ENCODE assay signal across 8 mouse cellular contexts in the genomic region with DNA sequence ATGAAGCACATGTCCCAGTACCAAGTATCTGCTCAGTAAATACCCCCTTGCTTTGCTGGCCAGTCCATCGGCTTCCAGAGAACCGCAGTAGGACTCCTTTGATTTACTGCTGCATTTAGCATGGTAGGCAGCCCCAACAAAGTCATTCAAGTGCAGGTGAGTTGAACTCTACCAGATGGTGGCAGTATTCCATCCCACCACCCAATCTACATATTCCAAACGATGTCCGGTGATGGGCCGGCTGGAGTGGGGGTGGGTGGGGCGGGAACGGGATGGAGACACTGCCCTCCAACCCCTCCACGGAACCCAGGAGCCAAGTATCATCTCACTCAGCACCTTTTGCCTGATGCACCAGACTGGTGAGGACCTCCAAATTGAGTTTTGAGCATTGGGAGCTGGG. TPM values are rescaled to one million over a fixed set of nuclear protein-coding genes. Genes with fewer than 3 reads are reported as not detected.
DNase-seq lines count a peak whose midpoint lies in the region; ATAC-seq and TF ChIP-seq lines count a peak whose summit lies in the region.

No protein-coding gene starts in this region.

- H3K36me3 ChIP-seq in ES-Bruce4 (ENCODE audit: control insufficient read depth, insufficient read depth, low read length, poor library complexity, severe bottlenecking), result 0 out of 2 replicates have a peak, but pooled peaks cover 3% of the 10 kb centered on the region
- no peaks in the 10 kb centered on the region for H3K36me3 ChIP-seq in liver, postnatal 0 days (replicated peaks; ENCODE audit: insufficient read depth, low read length)

- peak overlapping the region; percentile 38 for H3K9ac ChIP-seq in ES-Bruce4 (ENCODE audit: low read depth, poor library complexity, severe bottlenecking)
- H3K9ac ChIP-seq in liver, postnatal 0 days (replicated peaks), result no peak overlapping the region

- H3K4me3 ChIP-seq in gastrocnemius, adult 2 months, result no peak overlapping the region
- peak overlapping the region; percentile 71 for H3K4me3 ChIP-seq in ES-Bruce4 (ENCODE audit: low read depth, low read length)
- 0 out of 2 replicates have a peak overlapping the region, but pooled peaks have one; percentile 14 for H3K4me3 ChIP-seq in liver, postnatal 0 days (ENCODE audit: low read depth, low read length)

- H3K9me3 ChIP-seq in ES-Bruce4 (replicated peaks; ENCODE audit: control insufficient read depth, insufficient read depth, low read length, poor library complexity, severe bottlenecking), result no peaks in the 10 kb centered on the region
- no peaks in the 10 kb centered on the region for H3K9me3 ChIP-seq in liver, postnatal 0 days (ENCODE audit: low read length)

- TF ChIP-seq POLR2A in ES-Bruce4 (IDR thresholded peaks at IDR 0.05; ENCODE audit: insufficient read depth, low read length), result no peak

- H3K27ac ChIP-seq in gastrocnemius, adult 2 months, result no peak overlapping the region
- peak overlapping the region; percentile 18 for H3K27ac ChIP-seq in ES-Bruce4 (ENCODE audit: insufficient read depth, low read length)
- no peak overlapping the region for H3K27ac ChIP-seq in liver, postnatal 0 days (ENCODE audit: low read depth)

- TF ChIP-seq EP300 in ES-Bruce4 (IDR thresholded peaks at IDR 0.05; ENCODE audit: insufficient read depth, low read depth, low read length), result no peak
- no peak for TF ChIP-seq EP300 in liver, postnatal 0 days (IDR thresholded peaks at IDR 0.05; ENCODE audit: low read depth)

- ATAC-seq in liver, postnatal 0 days, result no peak

- peak overlapping the region; percentile 58 for H3K4me2 ChIP-seq in liver, postnatal 0 days (ENCODE audit: low read depth, low read length)

- no peaks in the 10 kb centered on the region for H3K27me3 ChIP-seq in ES-Bruce4 (ENCODE audit: control insufficient read depth, insufficient read depth, low read length, poor library complexity, severe bottlenecking)
- H3K27me3 ChIP-seq in liver, postnatal 0 days (ENCODE audit: insufficient read depth, low read length), result peaks cover 39% of the 10 kb centered on the region

- intact Hi-C loops in gastrocnemius, adult 2 months (cut with DNase I), result no loop called here
- intact Hi-C loops in gastrocnemius, postnatal 14 days (cut with DNase I; ENCODE audit: low total_unique reads), result no loop called here

- peak; percentile 10; the same call in 1 of the 2 replicates for TF ChIP-seq CTCF in gastrocnemius, adult 2 months (IDR thresholded peaks at IDR 0.05)
- TF ChIP-seq CTCF in ES-Bruce4 (IDR thresholded peaks at IDR 0.05; ENCODE audit: low read depth, low read length), result no peak
- TF ChIP-seq CTCF in liver, postnatal 0 days (IDR thresholded peaks at IDR 0.05; ENCODE audit: low read depth), result peak; percentile 54

- peaks cover 5% of the 10 kb centered on the region for H3K4me1 ChIP-seq in ES-Bruce4 (ENCODE audit: control insufficient read depth, insufficient read depth, low read length)
- peaks cover 36% of the 10 kb centered on the region for H3K4me1 ChIP-seq in liver, postnatal 0 days (ENCODE audit: insufficient read depth)

- 10% methylated on average over 8 of the region's 8 CpGs for WGBS in liver, postnatal 0 days (ENCODE audit: insufficient replicate concordance)

- no peak for DNase-seq in gastrocnemius, adult 2 months
- no peak for DNase-seq in gastrocnemius, postnatal 14 days
- peak; percentile 41 for DNase-seq in forelimb bud, embryonic 11.5 days (ENCODE audit: low read depth, low spot score)
- no peak for DNase-seq in liver, postnatal 0 days
- no peak for DNase-seq in urinary bladder, postnatal 4 days (ENCODE audit: low spot score in 2 of 2)
- no peak for DNase-seq in frontal cortex, postnatal 10 days (ENCODE audit: low spot score in 2 of 2)
- DNase-seq in adipocyte (ENCODE audit: low spot score), result no peak

RNA-seq across cellular contexts. Expression of gene Racgap1, which starts 1.8 kb away (rescaled TPM):
- total RNA-seq in gastrocnemius, adult 2 months (2021), result under 1 TPM; 0.89 to 0.94 TPM
- 1 to 10 TPM; 7.5 to 8.7 TPM for total RNA-seq in gastrocnemius, postnatal 14 days (2021)
- 122 and 134 TPM in 2 replicates for polyA plus RNA-seq in ES-Bruce4 (2011; ENCODE audit: insufficient read depth, insufficient read length, low read depth, missing spikeins)
- polyA plus RNA-seq in liver, postnatal 0 days (2015; fragmentation: Nextera tagmentation; extraction: Ambion mirVana), result 28.6 and 31.9 TPM in 2 replicates

RNA-seq across cellular contexts. Expression of gene Asic1, which starts 16.9 kb away (rescaled TPM):
- total RNA-seq in gastrocnemius, adult 2 months (2021), result under 1 TPM in 1 of 2 experiments, not detected in 1; 0.31 TPM
- total RNA-seq in gastrocnemius, postnatal 14 days (2021), result 1 to 10 TPM in 1 of 2 experiments, under 1 TPM in 1; 0.69 to 1.0 TPM
- 3.9 and 4.1 TPM in 2 replicates for polyA plus RNA-seq in ES-Bruce4 (2011; ENCODE audit: insufficient read depth, insufficient read length, low read depth, missing spikeins)
- polyA plus RNA-seq in liver, postnatal 0 days (2015; fragmentation: Nextera tagmentation; extraction: Ambion mirVana), result 0.38 and 0.54 TPM in 2 replicates

RNA-seq across cellular contexts. Expression of gene Smarcd1, which starts 48.6 kb away (rescaled TPM):
- total RNA-seq in gastrocnemius, adult 2 months (2021), result 1 to 10 TPM; 6.9 to 7.2 TPM
- total RNA-seq in gastrocnemius, postnatal 14 days (2021), result 10 to 100 TPM in 1 of 2 experiments, 1 to 10 TPM in 1; 9.4 to 11.5 TPM
- 92.3 and 100 TPM in 2 replicates for polyA plus RNA-seq in ES-Bruce4 (2011; ENCODE audit: insufficient read depth, insufficient read length, low read depth, missing spikeins)
- 4.7 and 5.3 TPM in 2 replicates for polyA plus RNA-seq in liver, postnatal 0 days (2015; fragmentation: Nextera tagmentation; extraction: Ambion mirVana)

RNA-seq across cellular contexts. Expression of gene Gm17349, which starts 52.0 kb away (rescaled TPM):
- 1 to 10 TPM in 1 of 2 experiments, not detected in 1; 1.0 TPM for total RNA-seq in gastrocnemius, adult 2 months (2021)
- total RNA-seq in gastrocnemius, postnatal 14 days (2021), result 1 to 10 TPM; 1.7 to 1.9 TPM
- polyA plus RNA-seq in ES-Bruce4 (2011; ENCODE audit: insufficient read depth, insufficient read length, low read depth, missing spikeins), result not detected in 2 replicates
- polyA plus RNA-seq in liver, postnatal 0 days (2015; fragmentation: Nextera tagmentation; extraction: Ambion mirVana), result 1.3 and 2.9 TPM in 2 replicates

RNA-seq across cellular contexts. Expression of gene Aqp6, which starts 52.1 kb away (rescaled TPM):
- not detected for total RNA-seq in gastrocnemius, adult 2 months (2021)
- total RNA-seq in gastrocnemius, postnatal 14 days (2021), result not detected
- 0.32 and 0.42 TPM in 2 replicates for polyA plus RNA-seq in ES-Bruce4 (2011; ENCODE audit: insufficient read depth, insufficient read length, low read depth, missing spikeins)
- polyA plus RNA-seq in liver, postnatal 0 days (2015; fragmentation: Nextera tagmentation; extraction: Ambion mirVana), result not detected in 2 replicates

Comparison
In these comparisons a context has a peak if more than half of its experiments do, and no peak if none do; other contexts are left out.
1. RNA of gene Racgap1, which starts 1.8 kb away (total RNA-seq): 7.5 to 8.7 TPM in gastrocnemius, postnatal 14 days; 0.89 to 0.94 TPM in gastrocnemius, adult 2 months; every median in the first group is over 4 times any median in the second.